Mouse (Mus musculus): Measurements from ENCODE around the gene Olfr952. TPM values are rescaled to one million over a fixed set of nuclear protein-coding genes. Genes with fewer than 3 reads are reported as not detected.

Olfr952 gene
- total RNA-seq (2021), result not detected
- long read RNA-seq, experiment 1, result 0 reads
- long read RNA-seq, experiment 2, result 0 reads

DNA sequence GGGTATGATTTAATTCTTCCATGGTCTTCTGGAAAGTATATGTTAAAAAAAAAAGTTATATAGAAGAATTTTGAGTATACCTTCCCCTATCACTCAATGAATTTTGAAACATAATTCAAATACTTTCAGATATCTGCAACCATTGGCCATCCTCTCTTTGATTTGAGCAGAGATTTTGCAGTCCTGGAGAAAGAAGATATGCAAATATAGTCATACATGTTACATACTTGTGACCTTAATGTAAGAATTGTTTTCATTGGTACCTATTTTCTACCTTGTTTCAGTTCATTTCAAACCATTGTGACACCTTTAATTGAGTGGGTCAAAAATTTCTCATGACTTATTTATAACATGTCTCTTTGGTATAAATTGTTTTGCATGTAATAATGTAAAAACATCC is at the start of gene Olfr952:
Gene Olfr952, minus strand, starts transcription at position 101 of the 400 bp plus-strand sequence.
- no peak for DNase-seq
- intact Hi-C loops (cut with DNase I; ENCODE audit: low total_unique reads), result no loop called here

- DNase-seq, result no peak
- intact Hi-C loops (cut with DNase I; ENCODE audit: low total_unique reads), result no loop called here
Observed at GRCm38 (mm10) chr9:39471844-39472243, 44.9 kb upstream of the Olfr952 start, which contains the start of gene Olfr955. Gene Olfr955, minus strand, starts transcription at chr9:39471944.

GRCm38 (mm10) chr9:39456401-39456800 is 29.5 kb upstream of the Olfr952 start, which contains the start of gene Olfr954:
Gene Olfr954, plus strand, starts transcription at chr9:39456701.
- intact Hi-C loops (cut with DNase I; ENCODE audit: low total_unique reads), result no loop called here
- DNase-seq, result no peak

- intact Hi-C loops (cut with DNase I; ENCODE audit: low total_unique reads), result no loop called here
- no peak for DNase-seq
Observed at GRCm38 (mm10) chr9:39387110-39387509, 39.8 kb downstream of the Olfr952 start, which contains the start of gene Olfr951. Gene Olfr951, plus strand, starts transcription at chr9:39387410.

Other genes with a start within 250 kb of the Olfr952 start
- gene Olfr944, start 225.2 kb downstream of the Olfr952 start, total RNA-seq (2021), result not detected
- not detected for gene Olfr1537, start 177.2 kb downstream of the Olfr952 start, total RNA-seq (2021)
- gene Olfr945, start 150.3 kb downstream of the Olfr952 start, total RNA-seq (2021), result not detected
- gene Olfr948, start 101.1 kb downstream of the Olfr952 start, total RNA-seq (2021), result not detected
- not detected for gene Olfr951, start 39.7 kb downstream of the Olfr952 start, total RNA-seq (2021)
- gene Olfr954, start 29.6 kb upstream of the Olfr952 start, total RNA-seq (2021), result not detected
- not detected for gene Olfr955, start 44.8 kb upstream of the Olfr952 start, total RNA-seq (2021)
- not detected for gene Olfr44, start 66.8 kb upstream of the Olfr952 start, total RNA-seq (2021)
- not detected for gene Olfr957, start 88.7 kb upstream of the Olfr952 start, total RNA-seq (2021)
- not detected for gene Olfr958, start 126.9 kb upstream of the Olfr952 start, total RNA-seq (2021)
- not detected for gene Olfr959, start 148.4 kb upstream of the Olfr952 start, total RNA-seq (2021)
- 10 to 100 TPM; 51.9 to 71.0 TPM for gene AW551984, start 177.3 kb upstream of the Olfr952 start, total RNA-seq (2021)
- not detected for gene Olfr148, start 183.5 kb upstream of the Olfr952 start, total RNA-seq (2021)
- not detected for gene Olfr960, start 194.2 kb upstream of the Olfr952 start, total RNA-seq (2021)
- not detected for gene Olfr961, start 217.9 kb upstream of the Olfr952 start, total RNA-seq (2021)
- gene Olfr963, start 240.1 kb upstream of the Olfr952 start, total RNA-seq (2021), result not detected